Mouse (Mus musculus): ENCODE measurements at regions not wholly inside any gene's neighbourhood (a gene's known extent, or its start where the extent isn't known, plus 50 kb on each side); places are given as distances from the start of the nearest gene placed in this dataset.

DNA sequence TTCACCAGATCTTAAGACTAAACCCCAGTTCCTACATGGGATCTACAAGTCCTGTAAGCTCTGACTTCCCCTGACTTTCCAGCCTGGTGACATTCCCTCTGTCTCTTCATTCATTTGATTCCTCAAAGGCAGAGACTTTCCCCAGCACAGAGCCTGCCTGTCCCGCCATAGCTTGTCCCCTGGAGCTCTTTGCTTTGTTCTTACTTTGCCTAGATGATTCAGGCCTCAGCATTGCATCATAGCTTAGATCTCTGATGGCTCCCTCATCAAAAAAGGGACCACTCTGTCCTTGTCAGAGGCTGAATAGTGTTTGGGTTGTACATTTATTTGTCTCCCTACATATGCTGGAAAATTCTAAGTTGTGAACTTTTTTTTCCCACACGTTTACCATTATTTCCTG is 57.6 kb upstream of the Exoc6 start:
- peak; percentile 18 for DNase-seq

DNA sequence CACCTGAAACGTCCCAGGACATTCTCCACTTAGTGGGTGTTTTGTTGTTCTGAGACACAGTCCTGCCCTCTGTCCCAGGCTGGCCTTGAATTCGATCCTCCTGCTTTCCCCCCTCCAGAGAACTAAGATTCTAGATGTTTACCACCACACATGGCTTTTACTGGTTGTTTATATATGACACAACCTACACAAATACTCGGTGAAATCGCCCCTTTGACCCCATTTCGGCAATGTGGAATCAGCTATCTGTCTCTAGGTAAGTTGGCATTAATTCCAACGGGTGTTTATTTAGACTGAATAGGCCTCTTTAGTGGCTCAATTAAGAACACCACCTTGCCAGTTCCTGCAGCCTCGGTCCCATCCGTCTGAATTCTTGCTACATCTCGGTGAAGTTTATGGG is 56.8 kb upstream of the Exoc6 start:
- DNase-seq, result no peak

DNA sequence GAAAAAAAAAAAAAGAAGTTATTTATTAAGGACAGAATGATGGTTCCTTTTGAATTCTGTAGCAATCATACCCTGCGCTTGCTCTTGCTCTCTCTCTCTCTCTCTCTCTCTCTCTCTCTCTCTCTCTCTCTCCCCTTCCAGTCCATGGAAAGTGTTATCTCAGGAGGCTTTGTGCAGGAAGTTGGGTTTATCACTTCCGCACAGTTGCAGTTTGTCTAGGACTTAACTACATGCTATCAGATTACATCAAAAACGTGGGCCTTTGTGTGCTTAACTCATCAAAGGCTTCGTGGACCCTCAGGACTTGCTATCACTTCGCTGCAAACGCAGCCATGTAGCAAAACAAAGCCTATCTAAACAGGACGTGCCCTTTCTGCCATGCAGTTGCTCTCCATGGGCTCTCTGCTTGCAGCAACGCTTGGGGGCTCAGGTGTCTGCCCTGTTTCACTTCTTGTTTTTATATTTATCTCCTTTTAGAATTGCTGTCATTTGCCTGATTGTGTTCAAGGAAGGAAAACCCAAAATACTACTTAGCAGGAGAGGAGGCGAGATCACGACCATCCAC is 56.2 kb upstream of the Exoc6 start:
- no peak for DNase-seq

DNA sequence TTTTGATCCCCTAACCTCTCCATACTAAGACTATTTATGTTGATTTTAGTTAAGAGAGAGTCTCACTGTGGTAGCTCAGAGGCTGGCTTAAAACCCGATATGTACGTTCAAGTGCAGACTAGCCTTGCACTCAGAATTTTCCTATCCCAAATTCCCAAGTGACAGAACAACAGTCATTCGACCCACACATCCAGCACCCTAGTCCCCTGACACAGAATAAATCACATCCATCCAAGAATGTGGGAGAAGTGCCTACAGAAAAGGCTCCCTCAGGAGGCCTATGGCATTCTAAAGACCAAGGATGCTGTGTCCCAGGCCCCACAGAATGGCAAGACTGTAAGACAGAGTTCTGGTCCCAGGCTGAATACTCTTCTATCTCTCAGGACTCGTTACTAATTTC is 55.4 kb upstream of the Exoc6 start:
- no peak for DNase-seq

DNA sequence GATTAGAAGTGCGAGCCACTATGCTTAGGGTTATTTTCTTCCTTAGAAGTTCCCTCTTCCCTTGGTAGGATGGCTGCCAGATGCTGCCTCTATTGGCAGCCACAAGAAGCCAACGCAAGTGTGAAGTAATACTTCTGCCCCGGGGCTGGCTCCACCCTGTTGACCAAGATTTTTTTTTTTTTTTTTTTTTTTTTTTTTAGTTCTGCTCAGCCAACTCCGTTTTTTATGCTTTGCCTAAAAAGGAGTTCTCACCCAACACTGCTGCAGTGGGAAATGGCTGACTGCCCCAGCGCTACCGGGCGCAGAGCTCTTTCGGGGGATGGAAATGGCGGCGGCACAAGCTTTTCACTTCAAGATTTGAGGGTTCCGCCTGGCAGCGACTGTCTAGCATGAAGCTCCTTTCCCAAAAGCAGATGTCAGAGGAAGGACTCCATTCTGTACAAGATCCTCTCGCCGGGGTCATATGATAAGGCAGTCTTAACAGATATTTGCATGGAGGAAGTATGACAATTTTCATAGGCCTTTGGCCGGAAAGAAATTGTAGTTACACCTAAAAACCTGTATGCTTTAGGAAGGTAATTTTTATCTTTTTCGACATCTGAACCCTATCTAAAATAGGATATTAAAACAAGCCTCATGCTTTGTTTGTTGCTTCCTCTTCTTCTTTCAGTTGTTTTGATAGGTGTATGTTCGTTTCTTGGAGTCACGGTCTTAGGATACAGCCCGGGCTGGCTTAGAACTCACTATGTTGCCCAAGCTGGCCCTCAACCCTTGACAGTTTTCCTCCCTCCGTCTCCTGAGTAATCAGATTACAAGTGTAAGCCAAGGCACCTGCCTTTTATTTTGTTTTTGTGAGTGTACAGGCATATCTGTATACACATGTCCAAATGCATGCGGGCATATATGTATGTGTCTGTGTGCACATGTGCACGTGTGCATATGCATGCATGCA is 54.6 kb upstream of the Exoc6 start:
- DNase-seq, result peak; percentile 55

DNA sequence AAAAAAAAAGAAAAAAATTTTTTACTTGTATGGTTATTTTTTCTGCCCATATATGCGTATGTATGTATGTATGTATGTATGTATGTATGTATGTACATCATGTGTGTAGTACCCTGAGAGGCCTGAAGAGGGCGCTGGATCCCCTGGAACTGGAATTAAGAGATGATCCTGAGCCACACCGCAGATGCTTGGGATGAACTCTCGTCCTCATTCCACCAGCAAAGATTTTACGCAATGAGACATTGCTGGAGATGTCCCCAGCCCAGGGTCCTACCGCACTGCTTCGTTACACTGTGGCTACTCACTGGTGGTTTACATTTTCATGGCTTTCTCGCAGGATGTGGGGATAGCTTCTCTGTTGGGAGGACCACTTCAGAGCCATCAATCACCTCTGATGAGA is 53.5 kb upstream of the Exoc6 start:
- DNase-seq, result no peak

DNA sequence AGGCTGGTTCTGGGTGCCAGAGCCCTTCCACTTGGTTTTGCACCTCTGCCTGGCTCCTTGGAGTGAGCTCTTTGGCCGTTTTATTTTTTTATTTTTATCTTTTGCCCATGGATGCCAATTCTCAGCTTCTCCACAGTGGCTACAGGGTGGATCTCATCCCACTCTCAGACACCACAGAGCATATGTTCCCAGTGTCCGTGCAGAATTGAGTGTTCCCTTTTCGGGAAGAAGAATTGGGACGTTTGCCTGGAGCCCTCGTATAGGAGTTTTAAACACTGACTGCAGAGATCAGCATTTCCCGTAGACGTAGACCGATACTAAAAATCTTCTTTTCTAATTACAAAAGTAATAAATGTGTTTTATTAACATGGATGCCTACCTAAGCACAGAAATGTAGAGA is 53.1 kb upstream of the Exoc6 start:
- DNase-seq, result no peak

DNA sequence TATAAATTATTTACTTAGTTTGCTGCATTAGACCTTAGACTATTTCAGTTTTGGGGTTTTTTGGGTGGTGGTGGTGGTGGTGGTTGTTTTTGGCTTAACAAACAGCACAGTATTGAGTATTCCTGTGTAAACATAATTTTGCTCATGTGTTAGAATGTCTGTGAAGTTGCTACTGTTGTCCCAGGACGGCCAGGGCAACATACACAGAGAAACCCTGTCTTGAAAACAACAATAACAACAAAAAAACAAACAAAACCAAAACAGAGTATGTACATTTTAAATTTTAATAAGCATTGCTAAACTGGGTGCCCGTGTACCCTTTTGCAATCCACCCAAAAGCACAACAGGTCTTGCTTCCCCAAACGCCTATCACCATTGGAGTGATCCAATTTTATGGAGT is 51.8 kb upstream of the Exoc6 start:
- DNase-seq, result no peak
